Mouse (Mus musculus): ENCODE results near the gene Trim42. TPM values are rescaled to one million over a fixed set of nuclear protein-coding genes. Genes with fewer than 3 reads are reported as not detected.
A peak's percentile ranks its signal among the peaks of the same experiment; 100 is the strongest.

Gene Trim42
- polyA plus RNA-seq, 1 experiment from 2014 or later = not detected

DNA sequence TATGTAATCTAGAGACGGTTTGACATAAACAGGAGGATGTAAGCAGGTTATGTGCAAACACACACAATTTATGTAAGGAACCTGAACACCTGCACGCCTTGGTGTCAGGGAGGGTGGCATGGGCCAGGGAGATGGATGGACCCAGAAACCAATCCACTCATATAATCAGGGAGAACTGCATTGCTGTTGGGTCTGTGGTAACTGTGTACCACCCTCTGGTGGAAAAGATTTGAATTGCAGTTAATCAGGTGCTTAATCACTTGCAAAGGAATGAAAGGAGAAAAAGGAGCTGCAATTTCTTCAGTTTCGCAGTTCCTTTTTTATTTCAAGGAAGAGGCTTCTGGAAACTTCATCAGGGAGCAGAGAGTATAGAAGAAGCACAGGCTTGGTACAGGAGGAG is 46.9 kb downstream of the Trim42 start:
- no peaks in the 10 kb centered on the region for H3K4me1 ChIP-seq (replicated peaks; ENCODE audit: insufficient read depth, low read length)
- no peak overlapping the region for H3K4me3 ChIP-seq (replicated peaks; ENCODE audit: low read depth, low read length)
- no peaks in the 10 kb centered on the region for H3K36me3 ChIP-seq (ENCODE audit: insufficient read depth, low read length)
- DNase-seq (ENCODE audit: low spot score) (peak; percentile 62), ATAC-seq (replicated peaks; ENCODE audit: low FRiP score, low read depth) (no peak)
- H3K9me3 ChIP-seq (replicated peaks; ENCODE audit: low read length) = no peaks in the 10 kb centered on the region
- WGBS = 66% methylated on average over 3 of the region's 3 CpGs
- peak; percentile 74 for TF ChIP-seq CTCF (IDR thresholded peaks at IDR 0.05; ENCODE audit: low read depth)
- no peak overlapping the region for H3K27ac ChIP-seq
- H3K9ac ChIP-seq (ENCODE audit: low read depth, low read length) = no peak overlapping the region
- H3K4me2 ChIP-seq (ENCODE audit: low read length) = no peak overlapping the region
- H3K27me3 ChIP-seq (ENCODE audit: insufficient read depth, low read length) = no peaks in the 10 kb centered on the region

DNA sequence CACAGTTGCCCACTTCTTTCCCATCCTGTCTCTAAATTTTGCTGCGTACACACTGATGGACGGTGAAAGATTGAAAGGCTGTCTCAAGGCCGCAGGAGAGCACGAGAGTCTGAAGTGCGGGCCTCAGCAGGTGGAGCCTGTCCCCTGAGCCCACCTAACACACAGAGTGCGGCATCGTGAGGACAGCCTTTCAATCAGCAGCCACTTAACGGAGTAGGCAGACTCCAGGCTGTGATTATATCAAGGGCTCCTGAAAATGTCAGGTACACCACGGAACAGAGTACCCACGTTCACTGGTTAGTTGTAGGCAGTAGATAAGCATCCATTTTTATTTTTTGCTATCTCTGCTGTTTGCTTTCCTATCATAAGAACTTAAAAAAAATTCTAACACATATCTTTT is 47.6 kb downstream of the Trim42 start:
- 82% methylated on average over 10 of the region's 10 CpGs for WGBS
- Histone ChIP-seq H3K9ac (ENCODE audit: low read depth, low read length) (no peak overlapping the region), H3K9me3 (replicated peaks; ENCODE audit: low read length) (no peaks in the 10 kb centered on the region), H3K4me1 (replicated peaks; ENCODE audit: insufficient read depth, low read length) (no peaks in the 10 kb centered on the region), H3K27ac (no peak overlapping the region), H3K27me3 (ENCODE audit: insufficient read depth, low read length) (no peaks in the 10 kb centered on the region), H3K4me2 (ENCODE audit: low read length) (no peak overlapping the region), H3K36me3 (ENCODE audit: insufficient read depth, low read length) (no peaks in the 10 kb centered on the region), H3K4me3 (replicated peaks; ENCODE audit: low read depth, low read length) (no peak overlapping the region)
- no peak for ATAC-seq (replicated peaks; ENCODE audit: low FRiP score, low read depth)
- TF ChIP-seq CTCF (IDR thresholded peaks at IDR 0.05; ENCODE audit: low read depth) = no peak
- DNase-seq (ENCODE audit: low spot score) = no peak

DNA sequence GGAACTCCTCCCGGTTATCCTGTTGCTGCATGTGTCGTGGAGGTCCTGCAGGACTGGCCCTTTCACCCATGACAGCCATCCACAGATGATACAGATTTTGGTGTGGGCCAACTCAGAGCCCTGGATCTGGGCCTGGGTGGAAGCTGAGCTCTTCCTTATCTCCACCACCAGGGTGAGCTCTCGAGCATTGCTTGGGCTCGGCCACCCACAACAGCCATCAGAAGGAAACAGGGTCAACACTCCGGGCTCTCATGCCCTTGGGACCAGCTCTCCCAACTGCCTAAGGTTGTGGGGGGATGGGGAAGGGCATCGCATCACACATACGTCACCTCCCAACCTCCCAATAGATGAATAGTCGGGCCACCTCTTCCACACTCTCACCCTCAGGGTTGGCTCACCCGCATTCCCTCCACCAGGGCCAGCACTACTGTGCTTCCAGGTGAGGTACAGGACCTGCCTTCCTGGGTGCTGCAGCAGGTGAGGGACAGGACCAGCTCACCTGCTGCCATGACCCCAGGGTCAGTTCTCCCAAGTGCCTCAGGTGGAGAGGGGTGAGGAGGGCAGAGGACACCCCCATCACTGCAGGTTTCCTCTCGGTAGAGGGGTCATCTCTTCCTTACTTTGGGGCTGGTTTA is 54.2 kb downstream of the Trim42 start:
- ATAC-seq (replicated peaks; ENCODE audit: low FRiP score, low read depth) (peak; percentile 29), DNase-seq (ENCODE audit: low spot score) (peak; percentile 6)
- Histone ChIP-seq H3K4me2 (ENCODE audit: low read length) (no peak overlapping the region), H3K27ac (no peak overlapping the region), H3K27me3 (ENCODE audit: insufficient read depth, low read length) (no peaks in the 10 kb centered on the region), H3K9me3 (replicated peaks; ENCODE audit: low read length) (no peaks in the 10 kb centered on the region), H3K4me1 (replicated peaks; ENCODE audit: insufficient read depth, low read length) (no peaks in the 10 kb centered on the region), H3K36me3 (ENCODE audit: insufficient read depth, low read length) (no peaks in the 10 kb centered on the region), H3K9ac (ENCODE audit: low read depth, low read length) (no peak overlapping the region), H3K4me3 (replicated peaks; ENCODE audit: low read depth, low read length) (no peak overlapping the region)
- 65% methylated on average over 10 of the region's 10 CpGs for WGBS
- TF ChIP-seq CTCF (IDR thresholded peaks at IDR 0.05; ENCODE audit: low read depth) = peak; percentile 66

DNA sequence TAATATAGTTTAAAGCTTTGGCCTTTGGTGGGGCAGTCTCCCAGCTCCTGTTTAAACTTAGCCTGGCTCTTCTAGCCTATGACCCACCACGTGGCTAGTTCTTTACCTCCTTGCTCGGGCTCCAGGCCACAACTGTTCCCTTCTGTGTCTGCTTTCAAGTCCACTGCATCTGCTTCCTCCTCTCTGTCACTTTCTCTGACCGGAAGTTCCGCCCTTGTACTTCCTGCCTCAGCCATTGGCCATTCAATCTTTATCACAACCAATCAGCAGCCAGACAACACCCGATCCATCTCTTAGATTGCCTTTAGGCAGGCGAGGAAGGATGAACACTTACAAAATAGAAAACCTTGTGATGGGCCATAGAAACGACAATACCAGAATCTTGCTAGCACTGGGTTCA is 58.1 kb downstream of the Trim42 start:
- Histone ChIP-seq H3K9ac (ENCODE audit: low read depth, low read length) (no peak overlapping the region), H3K9me3 (replicated peaks; ENCODE audit: low read length) (no peaks in the 10 kb centered on the region), H3K4me2 (ENCODE audit: low read length) (no peak overlapping the region), H3K27me3 (ENCODE audit: insufficient read depth, low read length) (no peaks in the 10 kb centered on the region), H3K27ac (no peak overlapping the region), H3K4me1 (replicated peaks; ENCODE audit: insufficient read depth, low read length) (no peaks in the 10 kb centered on the region), H3K4me3 (replicated peaks; ENCODE audit: low read depth, low read length) (no peak overlapping the region), H3K36me3 (ENCODE audit: insufficient read depth, low read length) (no peaks in the 10 kb centered on the region)
- ATAC-seq (replicated peaks; ENCODE audit: low FRiP score, low read depth) (no peak), DNase-seq (ENCODE audit: low spot score) (no peak)
- WGBS = 89% methylated on average over 7 of the region's 7 CpGs
- TF ChIP-seq CTCF (IDR thresholded peaks at IDR 0.05; ENCODE audit: low read depth) = no peak

DNA sequence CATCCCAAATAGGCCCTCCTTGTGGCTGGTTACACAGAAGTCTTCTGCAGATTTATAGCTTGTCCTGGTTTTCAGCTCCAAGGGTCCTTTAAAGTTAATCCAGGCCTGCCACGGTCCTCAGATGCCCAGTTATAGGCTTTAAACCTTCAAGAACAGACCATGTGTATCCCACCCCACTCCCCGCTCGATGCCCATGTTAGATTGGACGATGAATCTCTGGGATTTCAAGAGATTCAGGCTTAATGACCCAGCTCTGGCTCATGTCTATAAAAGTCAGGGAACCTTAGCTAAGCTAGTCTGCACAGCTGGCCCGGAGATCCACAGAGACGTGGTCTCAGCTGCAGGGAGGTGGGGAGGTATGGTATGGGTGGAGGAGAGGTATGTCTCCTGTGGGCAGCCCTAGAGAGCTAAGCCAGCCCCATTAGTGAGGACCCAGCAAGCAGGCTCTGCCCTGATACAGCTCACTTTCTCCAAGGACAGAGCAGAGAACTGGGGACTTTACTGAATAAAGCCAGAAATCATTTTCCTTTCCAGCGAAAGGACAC is 60.2 kb downstream of the Trim42 start:
- Histone ChIP-seq H3K4me1 (replicated peaks; ENCODE audit: insufficient read depth, low read length) (no peaks in the 10 kb centered on the region), H3K4me3 (replicated peaks; ENCODE audit: low read depth, low read length) (no peak overlapping the region), H3K9ac (ENCODE audit: low read depth, low read length) (no peak overlapping the region), H3K36me3 (ENCODE audit: insufficient read depth, low read length) (no peaks in the 10 kb centered on the region), H3K4me2 (ENCODE audit: low read length) (no peak overlapping the region), H3K27ac (no peak overlapping the region), H3K27me3 (ENCODE audit: insufficient read depth, low read length) (no peaks in the 10 kb centered on the region), H3K9me3 (replicated peaks; ENCODE audit: low read length) (no peaks in the 10 kb centered on the region)
- no peak for TF ChIP-seq CTCF (IDR thresholded peaks at IDR 0.05; ENCODE audit: low read depth)
- peak; percentile 62 for DNase-seq (ENCODE audit: low spot score)
- ATAC-seq (replicated peaks; ENCODE audit: low FRiP score, low read depth) = peak; percentile 54; the same call in 1 of the 2 replicates
- 43% methylated on average over 7 of the region's 7 CpGs for WGBS

DNA sequence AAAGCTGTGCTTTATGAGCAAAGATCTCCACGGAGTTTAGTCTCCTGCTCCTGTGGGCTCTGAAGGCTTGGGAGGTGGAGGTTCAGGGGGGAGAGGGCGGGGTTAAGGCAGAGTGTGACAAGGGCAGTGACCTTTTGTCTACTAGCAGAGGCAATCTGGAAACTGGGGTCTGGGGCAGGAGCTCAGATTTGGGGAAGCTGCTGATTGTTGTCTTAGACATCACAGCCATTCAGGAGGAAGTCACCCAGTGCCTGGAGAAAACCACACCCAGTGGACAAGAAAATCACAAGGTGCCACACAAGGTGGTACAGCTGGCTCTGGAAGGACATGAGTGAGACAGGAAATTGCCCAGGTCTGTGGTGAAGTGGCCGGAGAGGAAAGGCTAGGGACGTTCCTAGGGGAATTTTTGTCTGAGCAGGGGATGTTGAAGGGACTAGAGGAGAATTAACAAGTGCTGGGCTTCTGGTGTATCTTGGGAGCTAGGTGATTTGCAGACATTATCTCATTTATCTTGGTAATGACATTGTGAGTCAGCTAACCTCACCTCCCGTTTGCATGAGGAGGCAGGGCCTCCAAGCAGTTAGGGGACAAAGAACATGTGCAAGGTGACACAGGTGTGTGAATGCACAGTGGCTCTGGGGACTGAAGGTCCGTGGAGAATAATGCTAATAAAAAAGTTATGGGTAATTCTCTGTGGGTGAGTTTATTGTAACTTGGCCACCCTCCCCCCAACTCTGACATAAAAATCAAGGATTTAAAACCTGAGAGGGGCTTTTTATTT is 61.9 kb downstream of the Trim42 start:
- Histone ChIP-seq H3K27ac (no peak overlapping the region), H3K36me3 (ENCODE audit: insufficient read depth, low read length) (no peaks in the 10 kb centered on the region), H3K4me3 (replicated peaks; ENCODE audit: low read depth, low read length) (no peak overlapping the region), H3K9me3 (replicated peaks; ENCODE audit: low read length) (no peaks in the 10 kb centered on the region), H3K4me1 (replicated peaks; ENCODE audit: insufficient read depth, low read length) (no peaks in the 10 kb centered on the region), H3K27me3 (ENCODE audit: insufficient read depth, low read length) (no peaks in the 10 kb centered on the region), H3K9ac (ENCODE audit: low read depth, low read length) (no peak overlapping the region), H3K4me2 (ENCODE audit: low read length) (no peak overlapping the region)
- ATAC-seq (replicated peaks; ENCODE audit: low FRiP score, low read depth) (no peak), DNase-seq (ENCODE audit: low spot score) (no peak)
- no peak for TF ChIP-seq CTCF (IDR thresholded peaks at IDR 0.05; ENCODE audit: low read depth)
- WGBS = 23% methylated on average over 6 of the region's 6 CpGs

All from kidney, postnatal 0 days (tissue).